Mouse (Mus musculus) olfactory bulb, adult 2 months (tissue): ENCODE results near the gene Pogz.

Source experiments
- CTCF ChIP-seq: fragments of 200-500 bp; IDR thresholded peaks from 2 replicates; pipeline ENCODE4 v1.5.1; 2012; ENCODE audit warnings: low read depth, mild to moderate bottlenecking, low read length, moderate library complexity; ENCODE audit not compliant: insufficient read depth
- POLR2A ChIP-seq: fragments of 200-500 bp; IDR thresholded peaks from 2 replicates; pipeline ENCODE4 v1.6.1; 2012; ENCODE audit warnings: mild to moderate bottlenecking, low read depth, low read length, moderate library complexity; ENCODE audit not compliant: insufficient read depth

GRCm38 (mm10) chr3:94804146-94804545 is 33.2 kb upstream of the Pogz start:
- no peak for TF ChIP-seq CTCF
- TF ChIP-seq POLR2A, result no peak
